Mouse (Mus musculus) MEL (cell line): ENCODE measurements around the gene 4930558C23Rik. TPM values are rescaled to one million over a fixed set of nuclear protein-coding genes. Genes with fewer than 3 reads are reported as not detected.
"Not testable (repeated sequence)": the region's sequence is repeated elsewhere in the genome, so short reads cannot be mapped to it uniquely, and the experiment has no call there.

Experiments used
- DNase-seq: peaks from one replicate; pipeline ENCODE4 v3.0.0; 2011; ENCODE audit warnings: low read depth, low spot score
- H3K27ac ChIP-seq: 2 replicates; pipeline ENCODE4 v1.5.1; 2012; ENCODE audit warnings: low read depth, mild to moderate bottlenecking, control low read depth, low read length, moderate library complexity; ENCODE audit not compliant: control insufficient read depth
- H3K27me3 ChIP-seq, 2 experiments: fragments of 150-350 bp in 1 of 2; sonication (generic) in 1 of 2; 2 replicates each; pipeline ENCODE4 v1.6.1; 2012; ENCODE audit warnings: low read length in 2 of 2, mild to moderate bottlenecking in 2 of 2, improper control_type of control experiment in 1 of 2, moderate library complexity in 1 of 2; ENCODE audit not compliant: insufficient read depth in 2 of 2, control insufficient read depth in 1 of 2
- H3K36me3 ChIP-seq, 2 experiments: 2 replicates each; pipeline ENCODE4 v1.6.1; 2012 to 2014; ENCODE audit warnings: low read length in 2 of 2, improper control_type of control experiment in 1 of 2, inconsistent platforms in 1 of 2, mild to moderate bottlenecking in 1 of 2; ENCODE audit not compliant: insufficient read depth in 2 of 2, control insufficient read depth in 1 of 2
- H3K4me1 ChIP-seq, 2 experiments: fragments of 150-350 bp in 1 of 2; sonication (generic) in 1 of 2; 2 replicates each; pipeline ENCODE4 v1.6.1; 2012; ENCODE audit warnings: low read length in 2 of 2, improper control_type of control experiment in 1 of 2, mild to moderate bottlenecking in 1 of 2; ENCODE audit not compliant: insufficient read depth in 2 of 2, control insufficient read depth in 1 of 2
- H3K4me3 ChIP-seq, 2 experiments: fragments of 150-350 bp in 1 of 2; sonication (generic) in 1 of 2; 2 replicates each; pipeline ENCODE4 v1.5.1; 2012; ENCODE audit warnings: low read depth in 2 of 2, low read length in 2 of 2, mild to moderate bottlenecking in 2 of 2, moderate library complexity in 2 of 2, control low read depth in 1 of 2, improper control_type of control experiment in 1 of 2; ENCODE audit not compliant: control insufficient read depth in 1 of 2, insufficient read depth in 1 of 2
- H3K79me2 ChIP-seq: 2 replicates; pipeline ENCODE4 v1.6.1; 2012; ENCODE audit warnings: mild to moderate bottlenecking, low read length, moderate library complexity; ENCODE audit not compliant: control insufficient read depth, poor library complexity, insufficient read depth
- H3K9ac ChIP-seq: 2 replicates; pipeline ENCODE4 v1.6.1; 2012; ENCODE audit warnings: low read depth, mild to moderate bottlenecking, control low read depth, low read length, moderate library complexity; ENCODE audit not compliant: control insufficient read depth, poor library complexity, severe bottlenecking
- H3K9me3 ChIP-seq: fragments of 150-350 bp; sonication (generic); replicated peaks from 2 replicates; pipeline ENCODE4 v1.6.1; 2012; ENCODE audit warnings: mild to moderate bottlenecking, low read length, improper control_type of control experiment, moderate library complexity; ENCODE audit not compliant: insufficient read depth
- CTCF ChIP-seq, 3 experiments: IDR thresholded peaks in 2 of 3; conservative IDR thresholded peaks in 1 of 3; 2 replicates each; pipeline ENCODE4 v1.5.1; 2011 to 2012; ENCODE audit warnings: low read length in 3 of 3, low read depth in 2 of 3, mild to moderate bottlenecking in 2 of 3, improper control_type of control experiment in 1 of 3, inconsistent platforms in 1 of 3, mixed read lengths in 1 of 3, moderate library complexity in 1 of 3; ENCODE audit not compliant: control insufficient read depth in 1 of 3, insufficient read depth in 1 of 3, poor library complexity in 1 of 3, severe bottlenecking in 1 of 3
- E2F4 ChIP-seq: IDR thresholded peaks from 2 replicates; pipeline ENCODE4 v1.6.1; 2011; ENCODE audit warnings: low read depth, low read length, improper control_type of control experiment, borderline replicate concordance
- ELF1 ChIP-seq: IDR thresholded peaks from 2 replicates; pipeline ENCODE4 v1.6.1; 2014; ENCODE audit warnings: low read depth, mild to moderate bottlenecking, inconsistent platforms, low read length, improper control_type of control experiment, moderate library complexity
- POLR2A ChIP-seq, 2 experiments: IDR thresholded peaks; 2 replicates each; pipeline ENCODE4 v1.6.1; 2011 to 2012; ENCODE audit warnings: low read length in 2 of 2, mild to moderate bottlenecking in 2 of 2, control low read depth in 1 of 2, improper control_type of control experiment in 1 of 2, low read depth in 1 of 2, moderate library complexity in 1 of 2; ENCODE audit not compliant: control insufficient read depth in 1 of 2, insufficient read depth in 1 of 2, poor library complexity in 1 of 2
- POLR2AphosphoS5 ChIP-seq: IDR thresholded peaks from 2 replicates; pipeline ENCODE4 v1.6.1; 2012; ENCODE audit warnings: low read depth, borderline replicate concordance, mild to moderate bottlenecking, inconsistent platforms, low read length, moderate library complexity, mixed read lengths
- SIN3A ChIP-seq: IDR thresholded peaks from 2 replicates; pipeline ENCODE4 v1.6.1; 2012; ENCODE audit warnings: low read length, improper control_type of control experiment, inconsistent platforms
- SMC3 ChIP-seq: IDR thresholded peaks from 2 replicates; pipeline ENCODE4 v1.6.1; 2011; ENCODE audit warnings: low read depth, low read length, improper control_type of control experiment
- TAL1 ChIP-seq: IDR thresholded peaks from 2 replicates; pipeline ENCODE4 v1.6.1; 2012; ENCODE audit warnings: mild to moderate bottlenecking, inconsistent platforms, low read length, moderate library complexity, mixed read lengths
- TBP ChIP-seq: IDR thresholded peaks from 2 replicates; pipeline ENCODE4 v1.8.0; 2011; ENCODE audit warnings: low read depth, low read length, improper control_type of control experiment
- TCF12 ChIP-seq: IDR thresholded peaks from 2 replicates; pipeline ENCODE4 v1.6.1; 2014; ENCODE audit warnings: low read depth, mild to moderate bottlenecking, inconsistent platforms, low read length, improper control_type of control experiment, moderate library complexity
- UBTF ChIP-seq: IDR thresholded peaks from 2 replicates; pipeline ENCODE4 v1.6.1; 2012; ENCODE audit warnings: low read depth, mild to moderate bottlenecking, inconsistent platforms, low read length, improper control_type of control experiment, moderate library complexity, borderline replicate concordance; ENCODE audit not compliant: insufficient read depth
- ZMIZ1 ChIP-seq: IDR thresholded peaks from 2 replicates; pipeline ENCODE4 v1.6.1; 2012; ENCODE audit warnings: low read depth, mild to moderate bottlenecking, inconsistent platforms, low read length, improper control_type of control experiment, moderate library complexity
- polyA plus RNA-seq, 2 experiments: library from polyadenylated mRNA; stranded (reverse) in 1 of 2; unstranded in 1 of 2; fragments of >175 nt in 1 of 2; fragments of >200 nt in 1 of 2; gene quantifications; 2 replicates each; pipeline versions ENCODE4 v1.2.1 to v1.2.4; 2012; ENCODE audit warnings: low replicate concordance in 2 of 2, low read depth in 1 of 2; ENCODE audit not compliant: insufficient read length in 2 of 2, insufficient read depth in 1 of 2, missing spikeins in 1 of 2
- total RNA-seq: library from RNA; depleted of rRNA; stranded (reverse); fragments of 300-350 nt; gene quantifications from 2 replicates; pipeline ENCODE4 v1.2.3, GENCODE M21; 2012

The 4930558C23Rik gene
- total and polyA plus RNA-seq, 3 experiments: not detected

GRCm38 (mm10) chr3:95434983-95435370 lies 32.3 kb upstream of the 4930558C23Rik start:
- H3K79me2 ChIP-seq: peaks cover 30% of the 10 kb centered on the region
- DNase-seq: peak; percentile 78
- H3K4me1 ChIP-seq: peaks cover 5 to 11% of the 10 kb centered on the region in 2 experiments; a peak in 3 of 4 replicates
- H3K4me3 ChIP-seq: peak overlapping the region; percentile 62 to 81
- H3K27ac ChIP-seq: peak overlapping the region; percentile 63
- H3K27me3 ChIP-seq: no peaks in the 10 kb centered on the region
- no peaks in the 10 kb centered on the region for H3K9me3 ChIP-seq
- no peak for TF ChIP-seq ZMIZ1
- peak overlapping the region; percentile 81 for H3K9ac ChIP-seq
- H3K36me3 ChIP-seq: peaks cover 0 to 21% of the 10 kb centered on the region in 2 experiments; a peak in 2 of 4 replicates

- H3K27ac ChIP-seq: peak within 1 kb of the TSS; percentile 63
- H3K9me3 ChIP-seq: no peaks in the 10 kb centered on the region
- H3K79me2 ChIP-seq: peaks cover 28% of the 10 kb centered on the region
- peak within 1 kb of the TSS; percentile 62 to 81 for H3K4me3 ChIP-seq
- H3K36me3 ChIP-seq: peaks cover 0 to 21% of the 10 kb centered on the region in 2 experiments; a peak in 2 of 4 replicates
- peak; percentile 71; the same call in 1 of the 2 replicates for TF ChIP-seq POLR2AphosphoS5
- no peak for TF ChIP-seq ELF1
- TF ChIP-seq POLR2A (IDR thresholded peaks at IDR 0.05; ENCODE audit: control insufficient read depth in 1 of 2, insufficient read depth in 1 of 2, low read depth in 1 of 2, low read length in 2 of 2, poor library complexity in 1 of 2): peak; percentile 85 to 98
- peak in 1 of 3 experiments; percentile 15; a peak in 1 of 6 replicates for TF ChIP-seq CTCF (IDR thresholded peaks at IDR 0.05 in 2 of 3, conservative IDR thresholded peaks at IDR 0.05 in 1 of 3; ENCODE audit: control insufficient read depth in 1 of 3, insufficient read depth in 1 of 3, low read depth in 2 of 3, low read length in 3 of 3, poor library complexity in 1 of 3, severe bottlenecking in 1 of 3)
- TF ChIP-seq TAL1: peak; percentile 9; the same call in 1 of the 2 replicates
- TF ChIP-seq SIN3A: no peak
- TF ChIP-seq TBP: peak; percentile 81
- H3K4me1 ChIP-seq: peaks cover 5 to 11% of the 10 kb centered on the region in 2 experiments; a peak in 3 of 4 replicates
- peak within 1 kb of the TSS; percentile 81 for H3K9ac ChIP-seq
- peak; percentile 100 for DNase-seq
- H3K27me3 ChIP-seq: no peaks in the 10 kb centered on the region
Observed at GRCm38 (mm10) chr3:95434136-95434982, 31.7 kb upstream of the 4930558C23Rik start, which contains the start of gene Arnt. Arnt (plus strand) TSS chr3:95434388.

- Histone ChIP-seq H3K27ac (peak overlapping the region; percentile 48), H3K4me1 (peaks cover 9 to 11% of the 10 kb centered on the region in 2 experiments; a peak in 3 of 4 replicates), H3K9ac (peak overlapping the region; percentile 59), H3K9me3 (no peaks in the 10 kb centered on the region), H3K27me3 (no peaks in the 10 kb centered on the region), H3K36me3 (peaks cover 0 to 21% of the 10 kb centered on the region in 2 experiments; a peak in 2 of 4 replicates), H3K79me2 (peaks cover 25% of the 10 kb centered on the region), H3K4me3 (peak overlapping the region; percentile 62 to 81)
- TF ChIP-seq TCF12 (no peak), CTCF (IDR thresholded peaks at IDR 0.05 in 2 of 3, conservative IDR thresholded peaks at IDR 0.05 in 1 of 3; ENCODE audit: control insufficient read depth in 1 of 3, insufficient read depth in 1 of 3, low read depth in 2 of 3, low read length in 3 of 3, poor library complexity in 1 of 3, severe bottlenecking in 1 of 3) (peak in 1 of 3 experiments; percentile 40; a peak in 2 of 6 replicates), UBTF (0 out of 2 replicates have a peak, but pooled peaks have one; percentile 39), TBP (peak; percentile 96), E2F4 (no peak), SMC3 (no peak)
- peak; percentile 88 for DNase-seq
Observed at GRCm38 (mm10) chr3:95433301-95433915, 30.8 kb upstream of the 4930558C23Rik start.

- H3K79me2 ChIP-seq, H3K27me3 ChIP-seq, H3K36me3 ChIP-seq, DNase-seq, H3K4me3 ChIP-seq, H3K27ac ChIP-seq, H3K9me3 ChIP-seq, H3K4me1 ChIP-seq, H3K9ac ChIP-seq: not testable (repeated sequence)
Observed at GRCm38 (mm10) chr3:95428423-95428822, 25.8 kb upstream of the 4930558C23Rik start.
